Mouse (Mus musculus): ENCODE results near the gene Tpk1.

Tpk1 gene

GRCm38 (mm10) chr6:43442191-43442590 lies 223.9 kb downstream of the Tpk1 start:
- no peak for DNase-seq (ENCODE audit: low read depth, low spot score)

GRCm38 (mm10) chr6:43435987-43436541 lies 230.0 kb downstream of the Tpk1 start:
- no peak for DNase-seq (ENCODE audit: low read depth, low spot score)

DNA sequence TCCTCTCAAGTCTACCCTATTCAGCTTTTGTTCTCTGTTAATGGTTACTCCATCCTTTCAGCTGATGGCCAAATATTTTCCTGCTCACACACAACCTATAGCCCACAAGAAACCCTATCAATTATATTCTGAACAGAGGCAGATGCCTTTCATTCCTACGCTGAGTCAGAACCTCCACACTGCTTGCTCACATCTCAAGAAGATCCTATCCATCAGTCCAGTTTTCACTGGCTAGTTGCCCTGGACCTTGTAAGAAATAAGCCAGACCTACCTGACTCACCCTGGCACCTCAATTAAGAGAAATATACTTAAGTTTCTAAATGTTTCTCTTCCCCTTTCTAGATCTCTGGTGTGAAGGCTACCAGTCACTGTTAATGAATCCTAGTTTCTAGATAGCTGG lies 231.7 kb downstream of the Tpk1 start:
- DNase-seq (ENCODE audit: low read depth, low spot score) = no peak

DNA sequence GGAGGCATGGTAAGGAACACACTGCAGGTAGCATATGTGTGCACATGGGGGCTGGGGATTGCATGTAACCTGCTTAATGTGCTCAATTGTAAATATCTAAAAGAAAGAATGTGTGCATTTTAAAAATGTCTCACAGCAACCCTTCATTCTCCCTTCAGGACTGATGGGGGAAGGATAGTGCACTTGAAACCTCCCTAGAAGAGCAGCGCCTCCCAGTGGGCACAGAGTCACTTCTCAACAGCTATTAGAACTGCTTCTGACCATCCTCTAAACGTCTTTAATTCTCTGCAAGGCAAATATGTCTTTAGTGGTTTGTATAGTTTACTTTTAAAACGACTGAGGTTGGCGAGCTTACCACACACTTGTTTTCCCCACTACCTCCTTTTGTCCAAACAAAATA lies 241.1 kb downstream of the Tpk1 start:
- DNase-seq (ENCODE audit: low read depth, low spot score) = no peak

- no peak for DNase-seq (ENCODE audit: low read depth, low spot score)
Measured at GRCm38 (mm10) chr6:43420358-43420979, 245.6 kb downstream of the Tpk1 start.

DNA sequence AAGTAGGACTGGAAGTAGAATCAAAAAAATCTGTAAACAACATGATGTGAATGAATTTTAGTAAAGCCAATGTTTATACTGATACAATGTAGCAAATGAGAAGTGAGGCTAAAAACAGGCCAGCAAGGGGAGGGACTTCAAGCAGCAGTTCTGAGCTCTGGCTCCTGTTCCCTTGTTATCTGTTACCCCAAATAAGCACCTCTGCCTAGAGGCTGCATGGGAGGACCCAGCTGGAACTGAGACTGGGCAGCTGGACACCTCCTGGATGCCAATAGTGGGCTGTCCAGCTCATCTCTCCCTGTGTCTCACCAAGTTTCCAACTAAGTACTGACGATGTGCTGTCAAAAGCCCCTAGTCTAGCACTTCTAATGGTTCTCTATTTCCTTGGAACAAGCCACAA lies 257.1 kb downstream of the Tpk1 start:
- no peak for DNase-seq (ENCODE audit: low read depth, low spot score)

GRCm38 (mm10) chr6:43403076-43403475 lies 263.0 kb downstream of the Tpk1 start:
- no peak for DNase-seq (ENCODE audit: low read depth, low spot score)

DNA sequence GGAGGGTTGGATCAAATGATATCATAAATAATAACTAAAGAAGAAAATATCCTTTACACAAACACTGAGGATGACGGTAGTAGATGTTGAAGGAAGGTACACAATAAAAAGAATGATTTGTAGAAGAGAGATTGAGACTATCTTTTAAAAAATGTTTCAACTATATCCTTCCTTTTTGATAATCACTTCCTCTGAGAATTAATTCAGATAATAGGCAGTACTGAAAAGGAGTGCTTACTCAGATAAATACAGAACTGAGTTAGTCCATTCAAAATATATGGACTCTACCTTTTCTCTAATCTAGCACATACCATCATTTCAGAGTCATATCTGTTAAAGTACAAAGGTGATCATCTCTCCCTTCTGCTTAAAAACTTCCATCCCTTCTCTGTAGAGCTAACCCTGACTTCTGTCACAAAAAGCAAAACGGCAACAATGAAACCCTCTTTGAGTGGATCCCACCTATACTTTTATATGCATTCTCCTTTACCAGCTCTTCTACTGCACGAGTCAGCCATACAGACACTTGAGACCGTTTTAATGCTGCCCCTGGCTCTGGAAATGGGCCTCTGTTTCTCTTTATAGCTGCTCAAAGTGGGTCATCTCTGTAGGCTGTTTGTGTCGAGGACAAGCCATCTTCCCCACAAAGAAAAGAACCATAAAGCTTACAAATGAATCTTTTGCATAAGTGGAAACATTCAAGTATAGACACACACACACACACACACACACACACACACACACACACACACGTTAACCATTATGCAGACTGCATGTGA lies 263.7 kb downstream of the Tpk1 start:
- no peak for DNase-seq (ENCODE audit: low read depth, low spot score)

- DNase-seq (ENCODE audit: low read depth, low spot score) = no peak
Measured at GRCm38 (mm10) chr6:43396426-43396825, 269.7 kb downstream of the Tpk1 start.

DNA sequence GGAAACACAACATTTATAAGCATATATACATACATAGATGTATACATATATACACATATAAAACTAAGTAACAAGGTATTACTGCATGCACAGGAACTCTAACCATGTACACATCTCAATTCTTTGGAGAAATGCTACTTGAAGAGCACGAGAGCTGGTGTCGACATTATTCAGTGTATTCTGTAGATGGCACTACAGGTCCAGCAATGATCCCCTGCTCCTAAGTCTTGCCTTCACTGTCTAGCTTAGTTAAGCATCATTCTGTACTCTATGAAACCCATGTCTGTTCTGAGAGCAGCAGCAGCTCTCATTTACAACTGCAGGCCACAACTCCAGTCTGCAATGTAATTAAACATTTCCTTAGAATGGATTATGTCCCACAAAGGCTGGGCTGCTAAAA lies 270.5 kb downstream of the Tpk1 start:
- DNase-seq (ENCODE audit: low read depth, low spot score) = no peak

GRCm38 (mm10) chr6:43391358-43391757 lies 274.7 kb downstream of the Tpk1 start:
- DNase-seq (ENCODE audit: low read depth, low spot score) = no peak

- no peak for DNase-seq (ENCODE audit: low read depth, low spot score)
Measured at GRCm38 (mm10) chr6:43387273-43387672, 278.8 kb downstream of the Tpk1 start.

- DNase-seq (ENCODE audit: low read depth, low spot score) = no peak
Measured at GRCm38 (mm10) chr6:43384841-43385240, 281.2 kb downstream of the Tpk1 start.

- no peak for DNase-seq (ENCODE audit: low read depth, low spot score)
Measured at GRCm38 (mm10) chr6:43384304-43384703, 281.8 kb downstream of the Tpk1 start.

- DNase-seq (ENCODE audit: low read depth, low spot score) = no peak
Measured at GRCm38 (mm10) chr6:43382750-43383149, 283.3 kb downstream of the Tpk1 start.

GRCm38 (mm10) chr6:43382284-43382683 lies 283.8 kb downstream of the Tpk1 start:
- DNase-seq (ENCODE audit: low read depth, low spot score) = no peak

- DNase-seq (ENCODE audit: low read depth, low spot score) = no peak
Measured at GRCm38 (mm10) chr6:43373206-43373605, 292.9 kb downstream of the Tpk1 start.

DNA sequence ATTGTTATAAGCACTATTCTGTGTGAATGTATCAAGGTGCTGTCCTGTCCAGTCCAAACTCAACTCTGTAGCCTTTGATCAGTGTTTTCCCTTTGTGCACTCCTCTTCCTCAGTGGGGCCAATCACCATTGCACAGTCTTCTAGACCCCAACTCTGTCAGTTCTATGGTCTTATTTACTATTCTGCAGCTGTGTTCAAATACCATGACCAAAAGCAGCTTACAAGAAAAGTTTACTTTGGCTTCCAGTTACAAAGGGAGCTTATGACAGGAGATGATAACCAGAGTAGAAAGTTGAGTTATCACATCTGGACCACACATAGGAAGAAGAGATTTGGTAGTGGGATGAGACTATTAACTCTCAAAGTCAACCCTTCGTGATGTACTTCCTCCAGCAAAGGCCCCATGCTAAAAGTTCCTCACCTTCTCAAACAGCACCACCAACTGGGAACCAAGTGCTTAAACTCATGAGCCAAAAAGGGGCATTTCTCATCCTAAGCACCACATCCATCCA lies 298.6 kb downstream of the Tpk1 start:
- DNase-seq (ENCODE audit: low read depth, low spot score) = no peak

DNA sequence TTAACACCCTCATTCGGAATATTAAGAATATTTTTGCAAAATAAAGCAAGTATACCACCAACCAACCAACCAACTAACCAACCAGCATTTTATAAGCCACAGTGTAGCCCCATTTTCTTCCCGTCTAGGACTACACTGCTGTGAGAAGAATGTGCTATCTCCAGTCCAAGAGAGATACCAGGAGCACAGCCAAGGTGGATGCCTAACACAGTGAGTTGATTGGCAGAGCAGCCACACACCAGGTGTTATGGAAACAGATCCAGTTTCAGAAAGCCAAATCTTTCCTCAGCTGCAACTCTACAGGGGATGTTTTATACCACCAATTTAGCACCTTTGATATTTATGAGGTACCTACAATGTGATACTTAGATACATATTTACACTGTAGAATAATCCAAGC lies 299.1 kb downstream of the Tpk1 start:
- DNase-seq (ENCODE audit: low read depth, low spot score) = no peak

- no peak for DNase-seq (ENCODE audit: low read depth, low spot score)
Measured at GRCm38 (mm10) chr6:43363917-43364316, 302.2 kb downstream of the Tpk1 start.

- DNase-seq (ENCODE audit: low read depth, low spot score) = no peak
Measured at GRCm38 (mm10) chr6:43363291-43363820, 302.7 kb downstream of the Tpk1 start.

GRCm38 (mm10) chr6:43361248-43361647 lies 304.8 kb downstream of the Tpk1 start:
- DNase-seq (ENCODE audit: low read depth, low spot score) = no peak

- DNase-seq (ENCODE audit: low read depth, low spot score) = no peak
Measured at GRCm38 (mm10) chr6:43360214-43360613, 305.9 kb downstream of the Tpk1 start.
